Mouse (Mus musculus) liver, embryonic 16.5 days (tissue): ENCODE measurements at regions not wholly inside any gene's neighbourhood (a gene's known extent, or its start where the extent isn't known, plus 50 kb on each side); places are given as distances from the start of the nearest gene placed in this dataset.

ENCODE experiments used
- ATAC-seq: fragments of 200-750 bp; cut with Nextera tagmentation; 2 replicates; pipeline ENCODE4 v1.8.0; 2017; ENCODE audit warnings: low read depth, mild to moderate bottlenecking, moderate number of reproducible peaks, moderate library complexity
- H3K27ac ChIP-seq: fragments of 300-500 bp; sonication (generic); 2 replicates; pipeline ENCODE4 v1.5.1; 2014; ENCODE audit warnings: mild to moderate bottlenecking, low read length
- H3K27me3 ChIP-seq: fragments of 300-500 bp; sonication (generic); 2 replicates; pipeline ENCODE4 v1.6.1; 2014; ENCODE audit warnings: low read depth, low read length, mixed read lengths; ENCODE audit not compliant: control insufficient read depth, insufficient read depth
- H3K36me3 ChIP-seq: fragments of 300-500 bp; sonication (generic); 2 replicates; pipeline ENCODE4 v1.6.1; 2014; ENCODE audit warnings: mild to moderate bottlenecking; ENCODE audit not compliant: control insufficient read depth, insufficient read depth
- H3K4me1 ChIP-seq: fragments of 300-500 bp; sonication (generic); 2 replicates; pipeline ENCODE4 v1.6.1; 2014; ENCODE audit warnings: low read depth, low read length, mixed read lengths; ENCODE audit not compliant: control insufficient read depth
- H3K4me2 ChIP-seq: fragments of 300-500 bp; sonication (generic); 2 replicates; pipeline ENCODE4 v1.6.1; 2014; ENCODE audit warnings: low read depth, low read length, mixed read lengths
- H3K4me3 ChIP-seq: fragments of 300-500 bp; sonication (generic); 2 replicates; pipeline ENCODE4 v1.5.1; 2014; ENCODE audit warnings: low read depth, mild to moderate bottlenecking, low read length
- H3K9ac ChIP-seq: fragments of 300-500 bp; sonication (generic); 2 replicates; pipeline ENCODE4 v1.6.1; 2014; ENCODE audit warnings: low read depth, low read length
- H3K9me3 ChIP-seq: fragments of 300-500 bp; sonication (generic); replicated peaks from 2 replicates; pipeline ENCODE4 v1.6.1; 2016; ENCODE audit warnings: low read length; ENCODE audit not compliant: control insufficient read depth
- WGBS: fragments of 180-500 bp; shearing (Covaris S2); extraction: QIAGEN DNeasy Blood & Tissue Kit; methylation state at CpG from one replicate; pipeline ENCODE4 v1.1.7; 2014; ENCODE audit not compliant: insufficient replicate concordance; 5-methylcytosine and 5-hydroxymethylcytosine counted together

DNA sequence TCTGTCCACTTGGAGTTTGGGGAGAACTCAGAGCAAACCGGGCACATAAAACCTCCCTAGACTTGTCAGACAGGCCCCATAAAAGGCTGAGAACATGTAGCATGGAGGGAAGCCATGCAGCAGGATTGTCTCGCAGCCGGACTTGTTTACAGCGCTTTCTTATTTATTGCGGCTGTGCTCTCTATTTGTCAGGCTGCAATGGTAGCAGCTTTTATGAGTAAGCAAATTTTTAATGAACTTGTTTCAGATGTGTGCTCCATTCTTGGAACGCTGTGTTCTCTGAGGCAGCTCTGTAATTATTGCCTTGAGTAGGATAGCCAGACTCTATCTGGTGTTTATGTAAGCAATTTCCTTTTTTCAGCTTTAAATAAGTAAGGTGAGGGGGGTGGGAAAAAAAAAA, 169.2 kb upstream of the Camk1g start:
- WGBS, result 69% methylated on average over 6 of the region's 6 CpGs
- H3K36me3 ChIP-seq, result no peaks in the 10 kb centered on the region
- H3K27ac ChIP-seq, result no peak overlapping the region
- H3K4me1 ChIP-seq, result no peaks in the 10 kb centered on the region
- no peaks in the 10 kb centered on the region for H3K27me3 ChIP-seq
- no peak overlapping the region for H3K4me3 ChIP-seq
- no peaks in the 10 kb centered on the region for H3K9me3 ChIP-seq
- no peak overlapping the region for H3K9ac ChIP-seq
- ATAC-seq, result no peak
- no peak overlapping the region for H3K4me2 ChIP-seq

DNA sequence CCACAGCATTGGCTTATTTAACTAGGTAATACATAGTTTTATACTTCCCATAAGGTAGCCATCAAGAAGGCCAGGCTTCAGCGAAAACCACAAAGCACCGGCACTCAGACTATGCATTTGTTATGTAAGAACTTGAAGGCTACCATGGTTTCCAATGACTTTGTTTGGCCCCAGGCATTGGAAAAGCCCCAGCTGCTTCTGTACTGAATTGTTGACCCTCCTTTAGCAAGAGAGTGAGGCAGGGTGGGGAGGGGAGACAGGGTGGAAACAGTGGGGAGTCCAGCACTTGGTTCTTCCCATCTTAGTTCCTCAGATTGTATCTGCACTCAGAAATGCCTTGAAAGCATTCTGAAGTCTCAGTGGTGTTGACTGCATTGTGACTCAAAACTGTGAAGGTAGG, 168.3 kb upstream of the Camk1g start:
- H3K9me3 ChIP-seq, result no peaks in the 10 kb centered on the region
- H3K36me3 ChIP-seq, result no peaks in the 10 kb centered on the region
- no peak overlapping the region for H3K4me2 ChIP-seq
- no peaks in the 10 kb centered on the region for H3K27me3 ChIP-seq
- H3K4me3 ChIP-seq, result no peak overlapping the region
- no peak for ATAC-seq
- WGBS, result 50% methylated on average over 2 of the region's 2 CpGs
- no peaks in the 10 kb centered on the region for H3K4me1 ChIP-seq
- no peak overlapping the region for H3K9ac ChIP-seq
- no peak overlapping the region for H3K27ac ChIP-seq

DNA sequence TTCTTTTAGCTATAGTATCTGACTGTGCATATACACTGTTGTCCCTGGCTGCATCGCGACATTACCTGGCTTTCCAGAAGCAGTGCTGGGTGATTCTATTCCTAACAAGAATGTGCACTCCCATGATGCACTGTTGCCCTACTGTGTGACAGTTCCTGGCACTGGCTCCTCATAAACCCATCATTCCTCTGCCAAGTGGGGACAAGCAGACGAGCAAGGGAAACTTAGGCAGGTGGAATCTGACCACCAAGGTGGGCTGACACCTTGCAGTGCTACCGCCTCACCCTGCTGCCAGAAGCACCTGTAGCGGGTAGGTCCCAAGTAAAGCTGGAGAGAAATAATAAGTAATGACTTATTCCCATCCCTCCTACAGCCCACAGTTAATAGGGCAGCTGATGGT, 167.5 kb upstream of the Camk1g start:
- Histone ChIP-seq H3K4me3 (no peak overlapping the region), H3K4me2 (no peak overlapping the region), H3K36me3 (no peaks in the 10 kb centered on the region), H3K27ac (no peak overlapping the region), H3K9me3 (no peaks in the 10 kb centered on the region), H3K4me1 (no peaks in the 10 kb centered on the region), H3K9ac (no peak overlapping the region), H3K27me3 (no peaks in the 10 kb centered on the region)
- no peak for ATAC-seq
- WGBS, result 69% methylated on average over 5 of the region's 5 CpGs

DNA sequence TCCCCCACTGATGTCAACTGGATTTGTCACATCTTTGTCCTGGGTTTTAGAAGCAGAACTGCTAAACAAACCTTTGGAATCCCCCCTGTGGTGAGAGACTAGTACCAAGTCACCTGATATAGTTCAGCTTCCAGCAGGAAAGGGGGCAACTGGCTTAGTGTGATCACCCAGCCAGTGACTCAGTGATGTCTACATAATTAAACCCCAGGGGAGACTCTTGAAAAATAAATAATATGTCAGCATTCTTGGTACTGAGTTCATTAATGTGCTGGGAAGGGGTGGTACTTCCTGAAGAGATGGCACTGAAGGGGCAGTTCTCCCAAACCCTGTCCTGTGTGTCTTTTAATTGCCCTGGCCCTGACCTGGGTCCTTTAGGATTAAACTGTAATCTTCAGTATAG, 166.5 kb upstream of the Camk1g start:
- Histone ChIP-seq H3K9ac (no peak overlapping the region), H3K27ac (no peak overlapping the region), H3K4me3 (no peak overlapping the region), H3K27me3 (no peaks in the 10 kb centered on the region), H3K9me3 (no peaks in the 10 kb centered on the region), H3K4me2 (no peak overlapping the region), H3K4me1 (no peaks in the 10 kb centered on the region), H3K36me3 (no peaks in the 10 kb centered on the region)
- ATAC-seq, result no peak

DNA sequence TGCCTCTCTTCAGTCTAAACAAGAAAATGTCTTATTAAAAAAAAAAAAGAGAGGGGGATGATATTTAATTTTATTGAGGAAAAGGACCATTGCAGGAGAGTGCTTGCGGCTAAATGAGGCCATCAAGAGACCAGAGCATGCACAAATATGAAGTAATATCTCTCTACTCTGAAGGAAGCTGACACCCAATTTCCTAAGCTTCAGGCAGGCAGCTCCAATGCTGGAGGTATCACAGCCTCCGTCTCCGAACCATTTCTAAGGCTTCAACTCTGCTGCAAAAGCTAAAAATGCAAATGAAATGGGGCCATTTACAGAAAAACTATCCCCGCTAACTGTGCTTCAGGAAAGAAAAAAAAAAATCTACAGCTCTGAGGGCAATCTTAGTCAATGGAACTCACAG, 164.4 kb upstream of the Camk1g start:
- 66% methylated on average over 4 of the region's 4 CpGs for WGBS
- Histone ChIP-seq H3K4me3 (no peak overlapping the region), H3K36me3 (no peaks in the 10 kb centered on the region), H3K27ac (no peak overlapping the region), H3K4me1 (no peaks in the 10 kb centered on the region), H3K9me3 (no peaks in the 10 kb centered on the region), H3K9ac (no peak overlapping the region), H3K4me2 (no peak overlapping the region), H3K27me3 (no peaks in the 10 kb centered on the region)
- ATAC-seq, result no peak

DNA sequence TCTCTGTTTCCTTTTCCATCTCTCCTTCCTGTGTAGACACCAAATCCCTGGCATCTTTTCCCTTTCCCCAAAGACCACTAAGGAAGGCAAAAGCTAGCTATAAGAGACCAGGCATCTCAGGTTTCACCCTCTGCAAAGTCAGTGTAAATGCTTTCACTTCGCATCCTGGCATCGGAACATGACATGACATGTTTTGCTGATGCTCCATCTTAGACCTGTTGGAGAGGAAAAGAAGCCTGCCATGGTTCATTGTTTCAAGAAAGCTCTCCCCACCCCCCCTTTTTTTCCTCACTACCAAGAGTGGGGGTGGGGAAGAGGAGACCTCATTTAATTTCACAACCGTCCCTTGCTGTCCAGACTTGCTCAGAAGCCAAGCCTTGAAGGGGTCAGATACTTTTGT, 156.4 kb upstream of the Camk1g start:
- ATAC-seq, result no peak
- Histone ChIP-seq H3K9me3 (no peaks in the 10 kb centered on the region), H3K36me3 (no peaks in the 10 kb centered on the region), H3K27ac (no peak overlapping the region), H3K4me2 (no peak overlapping the region), H3K4me1 (no peaks in the 10 kb centered on the region), H3K9ac (no peak overlapping the region), H3K27me3 (no peaks in the 10 kb centered on the region), H3K4me3 (no peak overlapping the region)
- WGBS, result 59% methylated on average over 3 of the region's 3 CpGs

DNA sequence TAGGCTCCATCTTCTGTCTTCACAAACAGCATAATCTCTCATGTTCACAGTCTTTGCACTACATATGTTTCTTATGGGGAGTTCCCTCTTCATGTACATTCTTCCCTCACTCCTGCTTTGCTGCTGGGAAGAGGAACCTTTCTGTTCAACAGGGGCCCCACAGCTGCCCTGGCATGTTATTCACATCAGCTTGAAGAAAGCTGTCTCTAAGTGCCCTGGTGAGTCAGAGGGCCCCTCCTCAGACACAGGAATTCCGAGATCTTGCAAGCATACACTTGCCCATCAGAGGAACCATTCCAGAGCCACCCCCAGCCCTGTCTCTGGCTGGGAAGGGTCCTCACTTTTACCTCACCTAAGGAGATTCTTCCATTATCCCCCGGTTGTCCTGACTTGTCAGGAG, 151.9 kb upstream of the Camk1g start:
- Histone ChIP-seq H3K9ac (no peak overlapping the region), H3K4me1 (no peaks in the 10 kb centered on the region), H3K9me3 (no peaks in the 10 kb centered on the region), H3K27me3 (no peaks in the 10 kb centered on the region), H3K4me2 (no peak overlapping the region), H3K4me3 (no peak overlapping the region), H3K27ac (no peak overlapping the region), H3K36me3 (no peaks in the 10 kb centered on the region)
- 53% methylated on average over 2 of the region's 2 CpGs for WGBS
- ATAC-seq, result no peak

DNA sequence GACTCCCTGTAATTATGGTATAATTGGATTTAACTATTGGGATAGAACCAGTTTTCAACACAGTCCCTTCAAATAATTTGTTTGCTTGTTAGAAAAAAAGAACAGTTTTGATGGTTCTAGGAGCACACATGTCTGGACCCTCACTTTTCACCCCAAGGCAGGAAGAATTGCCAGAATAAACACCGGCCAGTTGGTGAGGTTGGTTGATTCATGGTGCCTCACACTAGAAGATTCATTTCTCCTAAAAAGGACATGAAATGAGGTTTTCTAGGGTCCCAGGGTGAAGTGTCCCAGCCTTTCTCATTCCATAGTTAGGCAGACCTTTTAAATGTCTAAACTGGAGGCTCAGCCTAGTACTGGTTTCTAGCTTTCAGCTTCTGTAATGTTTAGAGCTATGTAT, 148.7 kb upstream of the Camk1g start:
- Histone ChIP-seq H3K27ac (no peak overlapping the region), H3K27me3 (no peaks in the 10 kb centered on the region), H3K9me3 (no peaks in the 10 kb centered on the region), H3K36me3 (no peaks in the 10 kb centered on the region), H3K4me1 (no peaks in the 10 kb centered on the region), H3K4me3 (no peak overlapping the region), H3K4me2 (no peak overlapping the region), H3K9ac (no peak overlapping the region)
- WGBS, result 63% methylated on average over 1 of the region's 1 CpGs
- ATAC-seq, result no peak

DNA sequence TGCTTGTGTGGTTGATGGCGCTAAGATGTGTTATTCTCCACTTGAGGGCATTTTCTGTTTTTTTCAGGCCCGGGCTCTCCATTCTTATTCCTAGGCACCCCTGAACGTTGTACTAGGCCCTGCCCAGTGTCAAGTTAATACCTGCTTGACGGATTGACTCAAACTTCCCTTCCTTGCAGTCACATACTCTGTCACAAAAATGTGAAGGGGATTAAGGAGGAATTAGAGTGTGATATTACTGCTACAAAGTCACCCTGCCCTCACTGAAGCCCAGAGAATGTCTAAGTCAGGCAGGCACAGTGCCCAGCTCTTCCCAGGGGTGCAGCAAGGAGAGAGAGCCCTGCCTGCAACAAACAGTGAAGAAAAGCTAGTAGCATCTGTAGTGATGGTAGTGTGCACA, 147.9 kb upstream of the Camk1g start:
- 51% methylated on average over 4 of the region's 4 CpGs for WGBS
- ATAC-seq, result no peak

DNA sequence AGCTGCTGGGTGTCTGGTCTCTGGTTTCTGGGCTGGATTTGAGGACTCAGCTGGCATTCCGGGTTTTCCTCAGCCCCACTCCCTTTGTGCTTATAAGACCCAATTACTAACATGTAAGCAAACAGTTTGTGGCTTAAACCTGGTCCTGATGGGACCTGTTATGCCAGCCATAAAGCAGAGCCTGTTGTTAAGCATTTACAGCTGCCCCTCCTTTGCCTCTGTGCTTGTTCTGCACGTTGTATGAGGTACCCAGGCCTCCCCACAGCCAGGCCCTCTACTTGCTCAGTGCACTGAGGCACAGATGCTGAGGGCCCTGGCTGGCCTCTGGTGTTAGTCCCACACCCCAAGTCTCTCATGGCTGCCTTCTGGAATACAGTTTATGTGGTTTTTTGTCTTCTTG, 147.2 kb upstream of the Camk1g start:
- Histone ChIP-seq H3K4me1 (no peaks in the 10 kb centered on the region), H3K4me3 (no peak overlapping the region), H3K27me3 (no peaks in the 10 kb centered on the region), H3K4me2 (no peak overlapping the region), H3K27ac (no peak overlapping the region), H3K36me3 (no peaks in the 10 kb centered on the region), H3K9me3 (no peaks in the 10 kb centered on the region), H3K9ac (no peak overlapping the region)
- 47% methylated on average over 2 of the region's 2 CpGs for WGBS
- no peak for ATAC-seq

More for the DNA sequence above, 147.9 kb upstream of the Camk1g start:
- Histone ChIP-seq H3K4me1 (no peaks in the 10 kb centered on the region), H3K27ac (no peak overlapping the region), H3K36me3 (no peaks in the 10 kb centered on the region), H3K4me2 (no peak overlapping the region), H3K27me3 (no peaks in the 10 kb centered on the region), H3K9ac (no peak overlapping the region), H3K9me3 (no peaks in the 10 kb centered on the region), H3K4me3 (no peak overlapping the region)
